Mouse (Mus musculus) layer of hippocampus, adult 2 months (tissue): Measurements from ENCODE around the gene Acta1. TPM values are rescaled to one million over a fixed set of nuclear protein-coding genes. Genes with fewer than 3 reads are reported as not detected.
A peak's percentile ranks its signal among the peaks of the same experiment; 100 is the strongest.

ENCODE experiments used
- DNase-seq, 2 experiments: peaks; one replicate each; pipeline ENCODE4 v3.0.0; 2022; ENCODE audit warnings: low spot score in 2 of 2
- H3K27ac ChIP-seq: fragments of 200-600 bp; 2 replicates; pipeline ENCODE4 v1.8.1; 2022
- H3K4me3 ChIP-seq: fragments of 200-600 bp; 2 replicates; pipeline ENCODE4 v1.8.1; 2022; ENCODE audit warnings: mild to moderate bottlenecking
- CTCF ChIP-seq: fragments of 200-600 bp; conservative IDR thresholded peaks from 2 replicates; pipeline ENCODE4 v1.8.1; 2022; ENCODE audit warnings: antibody characterized with exemption, mild to moderate bottlenecking, moderate library complexity
- total RNA-seq, 2 experiments: library from RNA; stranded (reverse); gene quantifications; 2 replicates each; pipeline ENCODE4 v1.2.3; 2021

Acta1 gene
- total RNA-seq, 2 experiments from 2014 or later = 6.0 to 6.5 TPM

DNA sequence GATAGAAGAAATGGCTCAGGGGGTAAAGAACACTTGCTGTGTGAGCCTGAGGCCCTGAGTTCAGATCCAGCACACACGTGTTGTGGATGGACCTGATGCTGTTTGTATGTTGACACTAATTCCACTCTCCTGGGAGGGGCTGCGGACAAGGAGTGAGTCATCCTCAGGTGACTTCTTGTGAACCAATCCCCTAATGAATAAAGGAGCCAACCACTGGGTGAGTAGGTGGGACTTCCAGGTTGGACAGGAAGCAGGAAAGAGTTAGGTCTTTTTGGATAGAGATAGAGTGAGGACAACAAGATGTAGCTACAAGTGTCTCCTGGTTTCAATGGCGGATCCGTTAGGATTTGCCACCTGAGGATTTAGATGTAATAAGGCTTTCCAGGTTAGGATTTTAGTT is 45.2 kb downstream of the Acta1 start:
- H3K27ac ChIP-seq = no peak overlapping the region
- no peak overlapping the region for H3K4me3 ChIP-seq
- no peak for DNase-seq
- no peak for TF ChIP-seq CTCF

DNA sequence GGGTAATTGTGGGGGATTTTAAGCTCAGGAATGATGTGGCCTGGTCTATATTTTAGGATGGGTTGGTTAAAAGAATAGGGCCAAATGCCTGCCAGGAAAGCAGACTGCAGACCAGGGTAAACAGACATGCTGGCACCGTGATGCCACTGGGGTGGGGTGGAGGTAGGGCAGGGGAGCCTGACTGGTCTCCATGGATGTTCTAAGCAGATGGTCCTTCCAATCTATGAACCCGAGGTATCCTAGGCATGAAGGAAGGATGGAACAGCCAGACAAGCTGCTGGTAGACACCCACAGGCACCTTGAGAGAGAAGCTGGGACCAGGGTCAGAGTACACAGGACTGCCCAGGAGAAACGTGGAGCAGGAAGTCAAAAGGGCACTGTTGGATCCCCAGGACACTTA is 47.0 kb downstream of the Acta1 start:
- DNase-seq = no peak
- Histone ChIP-seq H3K4me3 (no peak overlapping the region), H3K27ac (peak overlapping the region; percentile 84)
- TF ChIP-seq CTCF = no peak

- no peak for TF ChIP-seq CTCF
- DNase-seq = peak in 1 of 2 experiments; percentile 57
- H3K4me3 ChIP-seq = peak overlapping the region; percentile 0; the same call in 1 of the 2 replicates
- H3K27ac ChIP-seq = peak overlapping the region; percentile 84
Observed at GRCm38 (mm10) chr8:123846509-123846908, 48.0 kb downstream of the Acta1 start.

- no peak overlapping the region for H3K4me3 ChIP-seq
- no peak for TF ChIP-seq CTCF
- DNase-seq = no peak
- H3K27ac ChIP-seq = peak overlapping the region; percentile 78
Observed at GRCm38 (mm10) chr8:123845991-123846390, 48.6 kb downstream of the Acta1 start.

DNA sequence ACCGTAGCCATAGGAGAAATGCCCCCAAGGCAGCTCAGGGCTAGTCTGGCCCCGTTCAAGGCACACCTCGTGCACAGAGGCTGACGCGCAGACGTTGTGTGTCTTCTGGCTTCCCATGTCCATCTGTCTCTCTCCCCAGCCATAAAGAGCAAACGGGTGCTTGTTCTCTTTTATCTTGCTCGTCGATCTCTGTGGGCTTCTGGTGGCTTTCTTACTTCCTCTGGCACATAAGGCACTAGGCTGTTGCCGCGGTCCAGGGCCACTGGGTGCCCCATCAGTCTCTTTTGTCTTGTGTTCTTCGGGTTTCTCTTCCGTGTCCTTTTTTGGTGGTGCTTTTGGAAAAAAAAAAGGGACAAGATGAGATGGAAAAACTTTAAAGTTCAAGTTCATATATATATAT is 49.4 kb downstream of the Acta1 start:
- no peak for TF ChIP-seq CTCF
- Histone ChIP-seq H3K4me3 (no peak overlapping the region), H3K27ac (peak overlapping the region; percentile 78)
- no peak for DNase-seq

DNA sequence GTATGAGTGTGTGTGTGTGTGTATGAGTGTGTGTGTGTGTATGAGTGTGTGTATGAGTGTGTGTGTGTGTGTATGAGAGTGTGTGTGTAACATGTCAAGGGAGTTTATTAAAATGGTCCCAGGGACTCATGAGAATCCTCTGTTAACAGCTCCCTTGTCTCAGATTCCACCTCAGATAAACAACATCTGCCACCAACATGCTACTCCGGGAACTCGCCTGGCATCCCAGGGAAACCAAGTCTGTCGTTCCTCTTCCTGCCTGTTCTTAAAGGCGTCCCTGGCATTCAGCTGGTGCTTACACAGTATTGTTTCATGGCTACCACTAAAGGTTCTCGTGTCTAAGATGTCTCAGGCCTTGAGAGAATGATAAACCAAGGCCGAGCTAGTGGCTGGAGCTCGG is 50.2 kb downstream of the Acta1 start:
- no peak for DNase-seq
- no peak for TF ChIP-seq CTCF
- Histone ChIP-seq H3K4me3 (no peak overlapping the region), H3K27ac (peak overlapping the region; percentile 78)

DNA sequence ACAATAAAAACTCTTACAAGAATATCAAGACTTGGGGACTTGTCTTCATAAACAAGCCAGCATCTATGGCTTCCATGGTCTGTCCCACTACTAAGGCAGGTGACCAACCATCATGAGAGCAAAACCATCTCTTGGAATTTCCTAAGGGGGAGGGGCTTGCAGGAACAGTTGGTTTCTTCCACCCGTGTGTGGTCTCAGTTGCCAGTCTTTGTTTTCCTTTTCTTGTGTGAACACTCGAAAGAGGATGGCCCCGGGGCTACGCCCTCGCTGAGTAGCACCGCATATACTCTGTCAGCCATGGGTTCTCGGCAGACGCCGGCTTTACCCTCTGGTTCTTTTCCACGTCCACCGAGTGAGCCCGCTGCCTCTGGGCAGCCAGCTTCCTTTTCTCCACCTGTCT is 52.5 kb downstream of the Acta1 start:
- no peak overlapping the region for H3K4me3 ChIP-seq
- peak overlapping the region; percentile 76; the same call in 1 of the 2 replicates for H3K27ac ChIP-seq
- DNase-seq = no peak
- TF ChIP-seq CTCF = no peak

Other genes starting within 250 kb of the Acta1 start
- gene Rhou, start 240.8 kb downstream of the Acta1 start, total RNA-seq = 10 to 100 TPM; 43.9 to 44.7 TPM
- 10 to 100 TPM; 41.8 to 48.0 TPM for gene Rab4a, start 88.8 kb downstream of the Acta1 start, total RNA-seq
- gene Ccsap, start 34.5 kb downstream of the Acta1 start, total RNA-seq = 10 to 100 TPM; 62.3 to 62.7 TPM
- gene Nup133, start 54.5 kb upstream of the Acta1 start, total RNA-seq = 10 to 100 TPM; 21.0 to 25.7 TPM
- gene Abcb10, start 88.4 kb upstream of the Acta1 start, total RNA-seq = 10 to 100 TPM; 16.9 to 17.9 TPM
- 10 to 100 TPM; 21.1 to 21.9 TPM for gene Taf5l, start 126.6 kb upstream of the Acta1 start, total RNA-seq
- 10 to 100 TPM; 11.2 to 12.3 TPM for gene Urb2, start 126.8 kb upstream of the Acta1 start, total RNA-seq